Mouse (Mus musculus): ENCODE measurements around the gene Amer3.
"Not testable (repeated sequence)": the region's sequence is repeated elsewhere in the genome, so short reads cannot be mapped to it uniquely, and the experiment has no call there.

Amer3 gene

DNA sequence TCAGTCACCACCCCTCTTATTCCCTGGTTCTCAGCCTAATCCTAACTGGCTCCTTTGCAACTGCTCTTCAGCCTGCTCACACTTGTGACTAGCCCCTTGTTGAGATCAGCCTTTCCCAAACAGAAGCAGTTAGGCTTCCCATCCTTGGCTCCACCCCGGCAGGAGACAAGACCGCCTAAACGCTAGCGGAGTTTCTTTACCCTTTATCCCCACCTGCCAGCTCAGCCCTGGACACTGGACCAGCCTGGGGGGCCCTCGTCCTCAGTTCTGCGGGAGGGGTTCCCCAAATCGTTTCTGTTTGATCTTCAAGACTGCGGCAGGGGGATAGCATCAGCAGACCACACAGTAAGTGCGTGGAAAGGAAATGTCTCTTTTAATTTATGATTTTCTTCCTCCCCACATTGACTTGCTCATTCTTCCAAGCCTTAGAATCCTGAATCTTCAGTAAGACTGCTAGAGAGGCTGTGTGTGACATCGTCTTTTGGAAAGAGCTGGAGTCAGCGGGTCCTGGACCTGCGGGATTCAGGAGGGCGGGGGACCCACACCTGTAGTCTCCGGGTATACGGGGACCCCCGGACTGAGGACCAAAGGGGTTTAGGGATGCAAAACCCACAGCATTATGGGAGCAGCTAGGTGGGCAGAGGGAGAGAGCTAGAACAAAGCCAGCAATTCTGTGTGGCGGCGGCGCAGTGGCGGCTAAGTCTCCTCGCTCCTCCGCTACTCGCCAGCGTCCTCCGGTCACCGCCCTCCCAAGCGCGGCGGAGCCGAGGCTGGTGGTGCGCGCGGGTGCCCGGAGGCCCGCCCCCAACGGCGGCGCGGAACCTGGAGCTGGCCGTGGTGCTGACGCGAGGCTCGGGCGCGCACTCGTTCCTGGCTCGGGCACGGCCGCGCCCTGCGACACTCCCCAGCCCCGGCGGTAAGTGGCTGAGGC is at the start of gene Amer3:
Gene Amer3, plus strand, starts transcription at position 807 of the 931 bp plus-strand sequence.
- DNase-seq (ENCODE audit: low spot score in 2 of 2): peak; percentile 29 to 45

DNA sequence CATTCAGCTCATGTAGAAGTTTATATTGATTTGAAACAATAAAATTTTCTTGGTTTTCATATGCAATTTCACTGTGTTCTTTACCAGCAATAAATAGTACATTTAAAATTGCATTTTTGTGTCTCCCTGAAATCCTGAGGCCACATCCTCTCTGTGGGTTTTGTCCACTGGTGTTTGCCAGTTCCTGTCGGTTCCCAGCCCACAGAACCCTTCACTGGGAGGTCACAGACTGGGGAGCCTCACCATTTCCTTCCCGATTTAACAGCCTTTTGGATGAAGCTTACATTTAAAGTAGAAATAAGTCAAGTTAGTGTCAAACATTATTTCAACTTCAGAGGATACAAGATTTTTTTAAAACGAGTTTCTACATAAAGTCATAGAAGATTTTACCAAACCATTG is 44.9 kb upstream of the Amer3 start:
- DNase-seq (ENCODE audit: low spot score in 2 of 2): not testable (repeated sequence)

DNA sequence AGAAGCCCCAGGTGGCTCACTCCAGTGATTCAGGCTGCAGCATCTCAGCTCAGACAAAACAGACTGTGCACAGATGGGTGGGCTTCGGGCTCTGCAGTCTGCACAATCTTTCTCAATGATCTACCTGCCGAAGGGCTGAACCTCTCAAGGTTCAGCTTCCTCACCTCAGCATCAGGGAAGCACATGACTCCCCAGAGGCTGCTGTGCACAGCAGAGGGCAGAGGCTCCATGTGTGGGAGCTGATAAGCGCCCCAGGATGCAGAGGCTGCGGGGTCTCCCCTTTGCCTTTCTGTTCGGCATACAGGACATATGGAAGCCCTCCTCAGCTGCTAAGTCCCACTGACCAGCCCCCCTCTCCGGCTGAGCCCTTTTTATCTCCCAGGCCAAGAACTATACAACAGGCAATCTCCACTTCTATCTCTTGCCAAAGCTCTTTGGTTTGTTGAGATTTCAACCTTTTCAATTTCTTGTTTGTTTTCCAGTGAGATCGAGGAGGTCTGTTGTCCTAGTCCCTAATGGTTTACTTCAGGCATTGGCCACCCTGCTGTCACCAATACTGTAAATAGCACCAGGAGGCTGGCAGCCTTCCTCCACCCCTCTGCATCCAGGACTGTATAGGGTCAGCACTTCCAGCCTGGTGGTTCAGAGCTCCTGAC is 44.3 kb upstream of the Amer3 start, which contains the start of gene Cfc1:
Gene Cfc1, plus strand, starts transcription at position 606 of the 656 bp plus-strand sequence.
- not testable (repeated sequence) for DNase-seq (ENCODE audit: low spot score in 2 of 2)

DNA sequence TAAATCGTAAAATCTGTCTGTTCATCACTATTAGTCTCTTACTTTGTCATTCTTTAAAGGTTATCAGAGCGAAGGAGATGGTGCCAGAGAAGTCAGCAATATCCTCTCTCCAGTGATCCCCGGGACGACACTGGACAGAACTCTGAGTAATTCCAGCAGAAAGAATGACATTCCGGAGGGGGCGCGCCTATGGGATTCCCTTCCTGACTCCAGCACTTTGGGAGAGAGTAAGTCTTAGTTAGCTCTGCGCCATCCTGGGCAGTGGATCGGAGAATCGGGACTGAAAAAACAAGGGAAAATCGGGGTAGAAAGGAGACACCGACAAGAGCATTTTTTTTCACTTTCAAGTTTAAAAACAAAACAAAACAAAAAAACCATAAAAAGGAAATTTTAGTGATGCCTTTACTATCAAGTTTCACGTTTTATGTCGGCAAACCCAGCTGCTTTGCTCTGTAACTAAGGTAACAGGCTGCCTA is 43.1 kb upstream of the Amer3 start:
- DNase-seq (ENCODE audit: low spot score in 2 of 2): no peak

DNA sequence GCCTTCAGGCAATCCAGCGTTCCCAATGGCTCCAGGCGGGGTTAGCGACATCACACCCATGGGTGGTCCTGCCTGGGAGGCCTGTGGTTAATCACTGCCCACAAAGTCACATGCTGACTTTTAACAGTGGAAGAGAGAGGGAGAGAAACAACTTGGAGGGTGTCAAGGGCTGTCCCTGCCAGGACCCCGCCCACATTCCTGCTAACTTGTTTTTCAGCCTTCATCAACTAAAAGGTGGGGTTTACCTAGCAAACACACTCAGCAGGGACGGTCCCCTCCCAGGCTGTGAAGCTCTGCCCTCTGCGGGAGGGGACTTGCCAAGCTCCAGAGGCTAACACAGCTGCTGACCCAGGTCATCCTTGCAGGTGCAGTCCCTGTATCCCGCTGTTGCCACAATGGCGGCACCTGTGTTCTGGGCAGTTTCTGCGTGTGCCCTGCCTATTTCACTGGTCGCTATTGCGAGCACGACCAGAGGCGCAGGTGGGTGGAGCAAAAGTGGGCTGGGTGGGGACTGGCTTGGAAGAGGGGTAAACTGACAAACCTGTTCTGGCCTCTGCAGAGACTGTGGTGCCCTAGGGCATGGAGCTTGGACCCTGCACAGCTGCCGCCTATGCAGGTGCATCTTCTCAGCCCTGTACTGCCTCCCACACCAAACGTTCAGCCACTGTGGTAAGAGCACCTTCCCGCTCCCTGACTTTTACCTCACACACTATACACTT is 42.5 kb upstream of the Amer3 start:
- DNase-seq (ENCODE audit: low spot score in 2 of 2): peak; percentile 16 to 25

DNA sequence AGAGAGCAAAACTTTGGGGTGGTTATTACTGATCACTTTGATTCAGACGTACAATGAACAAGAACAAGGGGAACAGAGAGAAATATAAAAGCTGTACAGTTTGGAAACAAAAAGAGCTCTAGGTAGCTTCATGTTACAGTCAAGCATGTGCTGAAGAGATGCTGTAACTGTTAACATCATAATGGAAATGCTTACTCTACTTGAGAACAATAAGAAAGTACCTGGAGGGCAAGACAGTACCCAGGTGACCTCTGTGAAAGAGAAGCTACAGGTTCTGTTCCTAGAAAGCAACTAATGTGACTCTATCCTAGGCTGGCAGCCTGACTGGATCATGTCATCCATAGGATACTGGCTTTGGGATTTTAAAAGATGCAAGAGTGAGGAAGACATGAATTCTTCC is 32.4 kb upstream of the Amer3 start:
- DNase-seq (ENCODE audit: low spot score in 2 of 2): no peak

DNA sequence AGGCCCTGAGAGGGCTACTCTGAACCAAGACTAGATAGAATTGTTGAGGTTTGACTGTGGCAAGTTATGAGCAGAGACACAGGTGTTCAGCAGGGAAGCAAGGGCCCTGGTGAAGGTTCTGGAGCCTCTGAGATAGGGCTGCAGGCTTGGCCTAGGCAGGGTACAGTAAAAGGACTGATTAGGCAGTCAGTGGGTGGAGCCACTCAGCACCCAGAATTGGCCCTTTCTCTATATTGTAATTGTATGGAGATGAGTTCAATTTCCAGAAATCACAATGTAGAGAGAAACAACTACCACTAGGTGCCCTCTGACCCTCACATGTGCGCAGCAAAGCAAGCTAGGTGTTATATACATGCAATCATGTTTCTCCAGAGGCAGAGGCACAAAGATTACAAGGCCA is 25.8 kb upstream of the Amer3 start:
- DNase-seq (ENCODE audit: low spot score in 2 of 2): no peak

DNA sequence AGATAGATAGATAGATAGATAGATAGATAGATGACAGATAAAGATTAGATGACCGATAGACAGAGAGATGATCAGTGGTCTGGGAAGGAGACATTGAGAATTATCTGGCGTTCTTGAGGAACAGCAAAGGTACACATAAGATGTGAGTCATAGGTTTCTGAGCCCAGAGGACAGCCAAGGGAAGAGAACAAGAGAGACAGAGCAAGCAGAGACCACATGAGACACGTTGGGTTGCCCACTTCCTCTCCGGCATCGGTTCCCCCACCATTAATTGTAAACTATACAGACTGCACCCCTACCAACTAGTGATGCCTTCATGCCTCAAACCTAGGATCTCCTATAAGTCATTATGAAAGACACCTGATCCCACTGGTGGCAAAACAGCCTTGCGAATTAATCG is 25.2 kb upstream of the Amer3 start:
- DNase-seq (ENCODE audit: low spot score in 2 of 2): no peak

DNA sequence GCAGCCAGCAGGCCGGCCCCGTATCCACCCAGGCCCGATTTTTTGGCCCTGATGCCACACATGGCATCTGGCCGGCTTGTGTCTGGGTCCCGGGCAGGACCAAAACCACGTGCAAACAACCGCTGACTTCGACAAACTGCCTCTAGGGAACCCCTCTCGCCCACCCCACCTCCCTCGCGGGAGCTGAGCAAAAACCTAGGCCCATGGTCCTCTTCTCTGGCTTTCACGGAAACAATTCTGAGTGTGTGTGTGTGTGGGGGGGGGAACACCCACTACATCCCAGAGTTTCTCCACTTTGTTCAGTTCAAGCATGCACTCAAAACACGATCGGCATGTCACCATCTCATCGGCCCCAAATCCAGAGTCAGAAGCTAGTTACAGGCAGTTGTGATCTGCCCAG is 18.6 kb upstream of the Amer3 start, which contains the start of gene Prss40:
Gene Prss40, minus strand, starts transcription at position 101 of the 400 bp plus-strand sequence.
- no peak for DNase-seq (ENCODE audit: low spot score in 2 of 2)

DNA sequence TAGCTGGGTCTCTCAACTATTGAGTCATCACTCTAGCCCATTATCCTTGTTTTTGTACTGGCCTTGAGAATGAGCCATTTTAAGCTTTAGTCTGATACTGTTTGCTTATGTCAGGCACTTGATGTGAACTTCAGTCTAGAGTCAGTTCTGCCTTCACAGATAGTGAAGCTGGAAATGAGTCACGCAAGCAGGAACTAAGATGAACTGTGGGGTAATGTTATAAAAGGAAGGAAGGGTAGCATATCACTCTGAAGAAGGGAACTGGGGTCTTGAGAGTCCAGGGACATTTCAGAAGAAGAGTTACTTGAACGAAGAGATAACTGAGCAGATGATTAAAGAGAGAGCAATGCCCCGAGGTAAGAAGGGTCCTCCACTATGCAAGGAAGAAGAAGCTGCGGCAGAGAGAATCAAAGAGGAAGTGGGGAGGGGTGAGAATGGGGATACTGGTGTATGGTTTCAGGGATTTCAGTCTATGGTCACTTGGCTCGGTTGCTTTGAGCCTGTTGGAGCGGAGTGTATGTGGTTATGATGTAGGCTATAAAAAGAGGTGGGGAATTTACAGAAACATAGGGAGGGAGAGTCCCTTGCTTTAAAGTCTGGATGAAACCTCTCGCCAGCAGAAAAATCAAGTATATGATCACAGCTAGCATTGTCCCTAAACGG is 14.9 kb upstream of the Amer3 start:
- DNase-seq (ENCODE audit: low spot score in 2 of 2): no peak

DNA sequence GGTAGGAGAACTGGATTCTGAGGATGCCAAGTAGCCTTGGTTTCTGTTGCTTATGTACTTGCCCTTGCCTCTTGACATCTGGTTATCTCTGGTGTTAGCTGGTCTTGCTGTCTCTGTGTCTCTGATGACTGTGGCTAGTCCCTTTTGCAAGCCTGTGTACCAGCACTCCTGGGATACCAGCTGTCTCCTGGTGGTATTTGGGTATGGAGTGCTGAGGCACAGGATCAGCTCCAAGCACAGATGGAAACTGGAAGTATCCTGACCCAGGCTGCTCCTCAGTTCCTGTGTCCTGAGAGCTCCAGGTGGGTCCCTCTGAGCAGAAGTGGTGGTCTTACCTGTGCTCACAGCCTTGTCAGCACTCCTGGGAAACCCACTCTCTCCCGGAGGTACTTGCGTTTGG is 11.3 kb upstream of the Amer3 start:
- DNase-seq (ENCODE audit: low spot score in 2 of 2): no peak

DNA sequence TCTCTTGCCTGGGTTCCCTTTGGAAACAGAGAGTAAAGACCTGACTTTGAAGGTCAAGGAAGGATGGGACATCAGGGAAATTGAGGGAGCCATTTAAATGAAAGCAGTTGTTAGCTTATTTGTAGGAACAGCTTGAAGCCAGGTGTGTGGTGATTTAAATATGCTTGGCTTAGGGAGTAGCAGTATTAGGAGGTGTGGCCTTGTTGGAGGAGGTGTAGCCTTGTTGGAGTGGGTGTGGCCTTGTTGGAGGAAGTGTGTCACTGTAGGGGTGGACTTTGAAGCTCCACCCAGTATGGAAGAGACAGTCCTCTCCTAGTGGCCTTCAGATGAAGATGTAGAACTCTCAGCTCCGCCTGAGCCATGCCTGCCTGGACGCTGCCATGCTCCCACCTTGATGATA is 9.6 kb upstream of the Amer3 start:
- DNase-seq (ENCODE audit: low spot score in 2 of 2): no peak

DNA sequence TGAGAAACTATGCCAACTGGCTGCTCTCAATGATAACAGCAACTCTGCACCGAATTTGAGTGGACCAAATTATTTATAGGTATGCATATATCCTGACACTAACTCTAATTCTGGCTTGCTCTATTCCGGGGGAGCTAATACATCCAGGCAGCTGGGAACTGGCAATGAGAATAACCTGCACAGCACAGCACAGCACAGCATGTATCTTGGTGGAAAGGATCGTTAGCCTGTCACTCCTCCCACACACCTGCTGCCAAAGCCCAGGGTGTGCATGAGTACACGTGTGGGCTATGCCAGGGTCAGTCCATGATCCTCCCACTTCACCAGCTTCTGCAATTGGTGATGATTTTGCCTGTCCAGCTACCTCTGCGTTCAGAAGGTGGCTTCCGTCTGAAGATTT is 8.0 kb upstream of the Amer3 start:
- DNase-seq (ENCODE audit: low spot score in 2 of 2): no peak

DNA sequence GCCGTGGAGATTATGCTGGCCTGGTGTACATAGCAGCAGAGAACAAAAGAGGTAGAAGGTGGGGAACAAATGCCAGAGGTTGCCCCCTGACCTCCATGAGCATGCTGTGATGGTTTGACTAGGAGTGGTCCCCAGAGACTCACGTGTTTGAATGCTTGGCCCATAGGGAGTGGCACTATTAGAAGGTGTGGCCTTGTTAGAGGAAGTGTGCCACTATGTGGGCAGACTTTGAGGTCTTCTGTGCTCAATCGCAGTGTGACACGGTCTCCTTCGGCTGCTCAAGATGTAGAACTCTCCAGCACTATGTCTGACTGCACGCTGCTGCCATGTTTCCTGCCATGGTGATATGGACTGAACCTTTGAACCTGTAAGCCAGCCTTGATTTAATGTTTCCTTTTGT is 6.2 kb upstream of the Amer3 start:
- DNase-seq (ENCODE audit: low spot score in 2 of 2): no peak

DNA sequence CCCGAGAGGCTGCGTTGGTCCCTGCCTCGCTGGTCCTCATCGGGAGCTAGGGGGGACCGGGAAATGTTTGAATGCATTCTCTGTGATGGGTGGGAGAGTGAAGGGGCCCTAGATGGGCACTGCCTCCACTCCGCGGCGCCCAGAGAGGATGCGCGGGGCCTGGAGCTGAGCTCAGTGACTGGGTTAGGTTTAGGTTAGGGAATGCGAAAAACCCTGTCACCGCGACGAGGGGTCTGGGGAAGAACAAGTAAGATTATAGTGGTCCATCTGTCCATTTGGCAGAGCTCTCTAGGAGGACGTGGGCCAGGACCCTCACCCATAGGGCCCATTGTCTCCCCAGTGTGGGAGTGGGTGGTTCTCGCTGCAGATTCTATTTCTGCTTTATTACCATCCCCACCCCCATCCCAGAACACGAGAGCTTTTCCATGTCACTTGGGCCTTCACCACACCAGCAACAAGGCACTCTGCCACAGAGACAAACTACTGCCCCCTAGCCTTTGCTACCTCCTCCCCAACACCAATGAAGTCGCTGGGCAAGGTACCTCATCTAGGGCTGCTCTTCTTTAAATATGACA is 412 bp downstream of the Amer3 start:
- DNase-seq (ENCODE audit: low spot score in 2 of 2): no peak

DNA sequence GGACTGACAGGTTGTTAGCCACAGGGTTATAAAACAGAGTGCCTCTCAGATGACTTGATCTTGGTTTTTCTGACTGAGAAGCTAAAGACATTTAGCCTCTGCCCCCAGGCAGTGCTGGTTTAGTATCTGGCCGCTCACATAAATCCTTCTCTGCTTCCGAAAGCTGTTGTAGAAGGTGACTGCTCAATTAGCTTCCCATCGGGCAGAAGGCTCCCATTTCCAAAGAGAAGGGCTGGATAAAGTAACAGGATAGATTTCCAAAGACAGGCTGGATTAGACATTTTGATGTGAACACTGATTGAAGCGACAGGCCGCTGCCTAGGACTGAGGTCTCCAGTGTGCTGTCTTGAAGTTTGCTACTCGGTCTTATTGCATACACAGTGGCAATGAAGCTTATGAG is 2.8 kb downstream of the Amer3 start:
- DNase-seq (ENCODE audit: low spot score in 2 of 2): no peak

DNA sequence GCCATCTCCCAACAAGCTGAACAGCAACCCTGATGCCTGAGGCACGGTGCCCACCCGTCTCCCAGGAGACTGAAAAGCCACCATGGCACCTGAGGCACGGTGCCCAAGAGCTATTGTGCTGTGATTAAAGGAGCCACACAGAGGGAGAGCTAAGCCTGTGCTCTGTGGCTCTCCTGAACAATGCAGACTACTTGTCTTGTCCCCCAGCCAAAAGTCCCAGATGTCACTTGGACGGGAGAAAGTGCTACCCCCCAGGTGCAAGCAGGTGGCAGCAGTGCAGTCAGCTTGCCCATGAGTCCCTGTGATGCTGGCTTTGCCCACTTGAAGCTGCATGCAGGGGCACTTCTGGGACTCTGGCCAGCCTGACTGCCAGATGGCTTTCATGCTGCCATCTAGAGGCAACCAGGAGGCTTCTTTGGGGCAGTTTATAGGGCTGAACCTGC is 4.4 kb downstream of the Amer3 start:
- no peak for DNase-seq (ENCODE audit: low spot score in 2 of 2)

DNA sequence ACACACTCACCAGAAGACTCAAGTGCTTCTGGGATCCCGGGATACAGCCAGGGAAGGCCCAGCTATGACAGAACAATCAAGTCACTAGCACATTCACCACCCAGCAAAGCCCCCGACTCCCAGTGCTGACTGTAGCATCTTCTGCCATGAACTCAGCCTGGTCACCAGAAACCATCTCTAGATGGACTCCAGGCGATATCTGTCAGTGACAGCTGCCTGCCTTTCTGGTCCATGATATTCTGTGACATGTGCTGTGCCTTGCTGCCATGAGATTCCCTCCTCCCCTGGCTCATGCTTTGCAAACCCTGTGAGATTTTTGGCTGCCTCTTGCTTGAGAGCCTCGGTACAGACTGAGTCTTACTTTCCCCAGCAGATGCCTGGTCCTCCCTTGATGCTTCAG is 5.3 kb downstream of the Amer3 start:
- no peak for DNase-seq (ENCODE audit: low spot score in 2 of 2)

DNA sequence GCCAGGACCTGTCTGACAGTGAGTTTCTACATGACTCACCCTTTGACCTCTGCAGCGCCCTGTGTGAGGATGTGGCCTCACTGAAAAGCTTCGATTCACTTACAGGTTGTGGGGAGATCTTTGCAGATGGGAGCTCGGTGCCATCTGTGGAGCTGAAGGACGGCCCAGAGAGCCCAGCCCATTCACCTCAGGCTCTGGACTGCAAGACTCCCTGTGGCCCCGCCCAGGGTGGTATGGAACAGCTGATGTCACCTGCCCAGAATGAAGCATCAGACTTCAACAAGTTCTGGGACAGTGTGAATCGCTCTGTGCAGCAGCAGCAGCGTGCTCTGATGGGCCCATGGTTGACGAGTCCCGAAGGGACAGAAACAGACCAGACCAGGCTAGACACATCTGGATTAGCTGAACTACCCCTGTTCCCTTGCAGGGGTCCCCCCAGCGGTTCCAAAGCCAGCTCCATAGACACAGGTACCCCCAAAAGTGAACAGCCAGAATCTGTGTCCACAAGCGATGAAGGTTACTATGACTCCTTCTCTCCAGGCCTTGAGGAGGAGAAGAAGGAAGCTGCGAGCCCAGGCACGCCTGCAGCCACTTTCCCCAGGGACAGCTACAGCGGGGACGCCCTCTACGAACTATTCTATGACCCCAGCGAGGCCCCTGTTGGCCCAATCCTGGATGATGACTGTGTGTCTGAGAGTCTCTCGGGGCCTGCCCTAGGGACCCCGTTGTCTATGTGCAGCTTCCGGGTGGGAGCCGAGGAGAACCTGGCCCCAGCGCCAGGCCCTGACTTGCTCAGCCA is 8.0 kb downstream of the Amer3 start:
- no peak for DNase-seq (ENCODE audit: low spot score in 2 of 2)

DNA sequence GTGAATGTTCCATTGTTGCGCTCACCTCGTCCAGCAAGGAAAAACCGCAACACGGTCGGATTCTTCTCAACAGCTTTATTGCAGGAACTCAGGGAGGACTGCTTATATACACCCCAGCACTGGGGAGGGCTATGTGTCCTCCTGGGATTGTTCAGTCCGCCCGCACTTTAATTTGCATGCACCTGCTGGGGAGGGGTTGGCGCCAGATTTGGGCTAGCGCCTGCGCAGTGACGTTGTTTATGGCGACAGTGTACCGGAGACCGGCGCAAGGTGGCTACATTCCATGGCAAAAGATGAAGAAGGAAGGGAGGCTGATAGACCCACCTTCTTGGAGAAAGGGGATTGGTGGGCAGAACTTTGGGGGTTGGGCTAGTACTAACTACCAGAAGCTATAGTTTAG is 20.5 kb downstream of the Amer3 start:
- DNase-seq (ENCODE audit: low spot score in 2 of 2): no peak

All from urinary bladder, adult 18-20 months (tissue).